ENCODE assay signal across 12 mouse cellular contexts in the genomic region with DNA sequence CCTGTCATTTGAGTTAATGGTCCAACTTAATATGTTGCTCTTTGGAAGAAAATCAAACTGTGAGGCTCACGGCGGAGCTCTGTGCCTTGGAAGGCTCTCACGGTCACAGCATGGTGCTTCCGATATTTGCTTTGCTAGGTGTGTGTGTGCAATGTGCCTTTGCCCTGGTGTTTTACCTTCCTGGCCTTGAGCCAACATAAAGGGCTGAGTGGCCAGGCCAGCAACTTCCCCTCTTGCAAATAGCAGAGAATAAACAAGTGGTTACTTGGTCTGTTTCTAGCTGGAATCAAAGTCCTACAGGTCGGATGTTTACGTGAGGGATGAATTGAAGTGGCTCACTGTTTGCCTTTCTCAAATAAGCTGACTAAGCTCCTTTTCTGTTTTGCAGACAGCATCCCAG. TPM values are rescaled to one million over a fixed set of nuclear protein-coding genes. Genes with fewer than 3 reads are reported as not detected.
A peak's percentile ranks its signal among the peaks of the same experiment; 100 is the strongest.
DNase-seq lines count a peak whose midpoint lies in the region; ATAC-seq and TF ChIP-seq lines count a peak whose summit lies in the region.
"Had no signal": no experiment of that assay in that cellular context is flagged by ENCODE, and none has a peak within 500 bp of the region (broad histone marks: within the 10 kb centered on the region; RNA-seq: fewer than 3 reads in every experiment).

No protein-coding gene starts in this region.

- no peaks in the 10 kb centered on the region for H3K9me3 ChIP-seq in midbrain, embryonic 14.5 days (ENCODE audit: control insufficient read depth, low read length)
- no peaks in the 10 kb centered on the region for H3K9me3 ChIP-seq in midbrain, postnatal 0 days (ENCODE audit: low read length)
- H3K9me3 ChIP-seq in kidney, postnatal 0 days (replicated peaks; ENCODE audit: low read length): no peaks in the 10 kb centered on the region
- H3K9me3 ChIP-seq in lung, embryonic 14.5 days (ENCODE audit: low read depth, low read length): no peaks in the 10 kb centered on the region
- H3K9me3 ChIP-seq: forebrain, embryonic 13.5 days had no signal

- no peak for ATAC-seq in midbrain, embryonic 14.5 days (ENCODE audit: low FRiP score, low TSS enrichment)
- ATAC-seq in midbrain, postnatal 0 days (ENCODE audit: low FRiP score): no peak
- ATAC-seq in kidney, postnatal 0 days (replicated peaks; ENCODE audit: low FRiP score, low read depth): peak; percentile 59; the same call in 1 of the 2 replicates
- peak; percentile 82 for ATAC-seq in lung, embryonic 14.5 days (ENCODE audit: insufficient read depth)
- no peak for ATAC-seq in megakaryocyte progenitor cell, adult 5-6 weeks (replicated peaks; ENCODE audit: poor library complexity)
- ATAC-seq: forebrain, embryonic 13.5 days had no signal

- H3K27ac ChIP-seq in midbrain, embryonic 14.5 days (replicated peaks; ENCODE audit: low read depth, low read length): no peak overlapping the region
- H3K27ac ChIP-seq in midbrain, postnatal 0 days (ENCODE audit: low read depth, low read length): no peak overlapping the region
- no peak overlapping the region for H3K27ac ChIP-seq in kidney, postnatal 0 days
- H3K27ac ChIP-seq in lung, embryonic 14.5 days (ENCODE audit: low read depth): no peak overlapping the region
- H3K27ac ChIP-seq: forebrain, embryonic 13.5 days; layer of hippocampus, adult 2 months; macrophage had no signal

- DNase-seq in midbrain, embryonic 14.5 days: peak; percentile 15
- no peak for DNase-seq in midbrain, postnatal 0 days (ENCODE audit: low spot score)
- DNase-seq in kidney, postnatal 0 days (ENCODE audit: low spot score): peak; percentile 16
- DNase-seq in lung, embryonic 14.5 days: peak; percentile 69
- DNase-seq in yolk sac, embryonic 10.5 days (ENCODE audit: low spot score): peak; percentile 87
- DNase-seq in thymus, postnatal 36 days: no peak
- DNase-seq: gastrocnemius, postnatal 36 days; heart, postnatal 10 days had no signal

- no peak overlapping the region for H3K4me3 ChIP-seq in midbrain, embryonic 14.5 days (replicated peaks; ENCODE audit: low read depth, low read length)
- no peak overlapping the region for H3K4me3 ChIP-seq in midbrain, postnatal 0 days (ENCODE audit: low read depth, low read length)
- no peak overlapping the region for H3K4me3 ChIP-seq in kidney, postnatal 0 days (replicated peaks; ENCODE audit: low read depth, low read length)
- H3K4me3 ChIP-seq in lung, embryonic 14.5 days (ENCODE audit: low read depth, low read length): no peak overlapping the region
- H3K4me3 ChIP-seq: forebrain, embryonic 13.5 days; layer of hippocampus, adult 2 months had no signal

- WGBS in midbrain, embryonic 14.5 days: 82% methylated on average over 6 of the region's 6 CpGs
- 77% methylated on average over 6 of the region's 6 CpGs for WGBS in midbrain, postnatal 0 days
- WGBS in kidney, postnatal 0 days: 36% methylated on average over 6 of the region's 6 CpGs
- WGBS in lung, embryonic 14.5 days: 46% methylated on average over 6 of the region's 6 CpGs

- H3K27me3 ChIP-seq in midbrain, embryonic 14.5 days (ENCODE audit: control insufficient read depth, insufficient read depth, low read length): no peaks in the 10 kb centered on the region
- H3K27me3 ChIP-seq in midbrain, postnatal 0 days (ENCODE audit: insufficient read depth, low read length): no peaks in the 10 kb centered on the region
- no peaks in the 10 kb centered on the region for H3K27me3 ChIP-seq in kidney, postnatal 0 days (ENCODE audit: insufficient read depth, low read length)
- H3K27me3 ChIP-seq in lung, embryonic 14.5 days (ENCODE audit: insufficient read depth, low read length): no peaks in the 10 kb centered on the region
- H3K27me3 ChIP-seq: forebrain, embryonic 13.5 days had no signal

- H3K4me2 ChIP-seq in midbrain, embryonic 14.5 days (ENCODE audit: low read length): no peak overlapping the region
- no peak overlapping the region for H3K4me2 ChIP-seq in midbrain, postnatal 0 days (ENCODE audit: low read depth, low read length, poor library complexity, severe bottlenecking)
- no peak overlapping the region for H3K4me2 ChIP-seq in kidney, postnatal 0 days (ENCODE audit: low read length)
- H3K4me2 ChIP-seq in lung, embryonic 14.5 days: no peak overlapping the region
- H3K4me2 ChIP-seq: forebrain, embryonic 13.5 days had no signal

- H3K36me3 ChIP-seq in midbrain, embryonic 14.5 days (ENCODE audit: control insufficient read depth, insufficient read depth, low read length): no peaks in the 10 kb centered on the region
- no peaks in the 10 kb centered on the region for H3K36me3 ChIP-seq in midbrain, postnatal 0 days (ENCODE audit: insufficient read depth, low read length)
- H3K36me3 ChIP-seq in kidney, postnatal 0 days (ENCODE audit: insufficient read depth, low read length): no peaks in the 10 kb centered on the region
- H3K36me3 ChIP-seq in lung, embryonic 14.5 days (ENCODE audit: insufficient read depth): no peaks in the 10 kb centered on the region

- H3K4me1 ChIP-seq in midbrain, embryonic 14.5 days (ENCODE audit: control insufficient read depth, insufficient read depth, low read length): no peaks in the 10 kb centered on the region
- no peaks in the 10 kb centered on the region for H3K4me1 ChIP-seq in midbrain, postnatal 0 days (ENCODE audit: insufficient read depth, low read length)
- H3K4me1 ChIP-seq in kidney, postnatal 0 days (replicated peaks; ENCODE audit: insufficient read depth, low read length): no peaks in the 10 kb centered on the region
- H3K4me1 ChIP-seq in lung, embryonic 14.5 days (ENCODE audit: insufficient read depth): no peaks in the 10 kb centered on the region
- H3K4me1 ChIP-seq: forebrain, embryonic 13.5 days had no signal

- H3K9ac ChIP-seq in midbrain, embryonic 14.5 days (replicated peaks; ENCODE audit: low read length): no peak overlapping the region
- H3K9ac ChIP-seq in midbrain, postnatal 0 days (replicated peaks; ENCODE audit: low read length, poor library complexity, severe bottlenecking): no peak overlapping the region
- H3K9ac ChIP-seq in kidney, postnatal 0 days (ENCODE audit: low read depth, low read length): no peak overlapping the region
- H3K9ac ChIP-seq in lung, embryonic 14.5 days: no peak overlapping the region
- H3K9ac ChIP-seq: forebrain, embryonic 13.5 days had no signal

- TF ChIP-seq CTCF in midbrain, postnatal 0 days (IDR thresholded peaks at IDR 0.05): no peak
- no peak for TF ChIP-seq CTCF in kidney, postnatal 0 days (IDR thresholded peaks at IDR 0.05; ENCODE audit: low read depth)
- TF ChIP-seq CTCF in lung, embryonic 14.5 days (IDR thresholded peaks at IDR 0.05; ENCODE audit: low read depth): no peak

RNA-seq across cellular contexts. Expression of gene Arrdc4, which starts 52.1 kb away (rescaled TPM):
- 23.2 and 25.8 TPM in 2 replicates for polyA plus RNA-seq in midbrain, embryonic 14.5 days (2014; fragmentation: Nextera tagmentation; extraction: Ambion mirVana)
- total RNA-seq in midbrain, postnatal 0 days (2014; rRNA removed): 54.3 and 57.8 TPM in 2 replicates
- polyA plus RNA-seq in midbrain, postnatal 0 days (2015; fragmentation: Nextera tagmentation; extraction: Ambion mirVana): 45.4 and 57.2 TPM in 2 replicates
- 26.1 and 29.7 TPM in 2 replicates for polyA plus RNA-seq in kidney, postnatal 0 days (2015; fragmentation: Nextera tagmentation; extraction: Ambion mirVana)
- 21.1 and 21.3 TPM in 2 replicates for polyA plus RNA-seq in lung, embryonic 14.5 days (2014; fragmentation: Nextera tagmentation; extraction: Ambion mirVana)
- 3.7 and 8.2 TPM in 2 replicates for total RNA-seq in megakaryocyte progenitor cell, adult 5-6 weeks (2015)
- 3.8 and 8.4 TPM in 2 replicates for total RNA-seq in megakaryocyte progenitor cell, adult 5-6 weeks (2017)

Comparison
In these comparisons a context has a peak if more than half of its experiments do, and no peak if none do; other contexts are left out.
1. DNase-seq: peak in midbrain, embryonic 14.5 days (single experiment), kidney, postnatal 0 days (single experiment), lung, embryonic 14.5 days (single experiment) and yolk sac, embryonic 10.5 days (single experiment); none in midbrain, postnatal 0 days (single experiment) and thymus, postnatal 36 days (0 of 2).
2. ATAC-seq: peak in kidney, postnatal 0 days (single experiment) and lung, embryonic 14.5 days (single experiment); none in midbrain, embryonic 14.5 days (single experiment), midbrain, postnatal 0 days (single experiment) and megakaryocyte progenitor cell, adult 5-6 weeks (single experiment).